In the genomic region with DNA sequence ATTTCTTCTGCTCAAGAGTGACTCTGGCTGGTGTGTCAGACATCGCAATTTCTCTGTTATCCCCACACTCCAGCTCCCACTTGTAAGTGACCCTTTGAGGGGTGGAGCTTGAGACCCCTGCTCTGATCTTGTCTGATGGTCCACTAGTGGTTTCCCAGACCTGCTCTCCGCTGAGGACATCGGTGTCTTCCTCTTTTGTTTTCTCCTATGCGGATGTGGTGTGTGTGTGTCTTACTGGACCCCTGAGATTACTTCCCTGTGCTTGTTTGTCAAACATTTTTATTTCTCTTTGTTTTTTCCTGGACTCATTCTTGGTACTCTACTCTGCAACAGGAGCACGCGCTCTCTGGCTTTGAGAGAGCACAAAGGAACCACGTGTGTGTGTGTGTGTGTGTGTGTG, we compare ENCODE assay signal across 15 mouse cellular contexts.
"Had no signal": no experiment of that assay in that cellular context is flagged by ENCODE, and none has a peak within 500 bp of the region (broad histone marks: within the 10 kb centered on the region; RNA-seq: fewer than 3 reads in every experiment).

No protein-coding gene starts in this region.

- H3K27ac ChIP-seq: kidney, postnatal 0 days; limb, embryonic 13.5 days; liver, embryonic 14.5 days; midbrain, embryonic 15.5 days; neural tube, embryonic 13.5 days had no signal

- H3K27me3 ChIP-seq: limb, embryonic 13.5 days; midbrain, embryonic 15.5 days; neural tube, embryonic 13.5 days had no signal

- ATAC-seq: intestine, postnatal 0 days; lung, postnatal 0 days; midbrain, embryonic 15.5 days had no signal

- H3K4me1 ChIP-seq: limb, embryonic 13.5 days; midbrain, embryonic 15.5 days; neural tube, embryonic 13.5 days had no signal

- H3K9me3 ChIP-seq: limb, embryonic 13.5 days; midbrain, embryonic 15.5 days; neural tube, embryonic 13.5 days had no signal

- DNase-seq: kidney, adult 9 months; kidney, postnatal 36 days; layer of hippocampus, adult 9-11 months; left cerebral cortex, postnatal 4 days; lung, adult 2 months; lung, postnatal 4 days; right cerebral cortex, postnatal 14 days; thymus, postnatal 36 days had no signal

- H3K9ac ChIP-seq: limb, embryonic 13.5 days; liver, embryonic 14.5 days; midbrain, embryonic 15.5 days; neural tube, embryonic 13.5 days had no signal

- H3K4me3 ChIP-seq: limb, embryonic 13.5 days; midbrain, embryonic 15.5 days; neural tube, embryonic 13.5 days had no signal

- H3K4me2 ChIP-seq: limb, embryonic 13.5 days; midbrain, embryonic 15.5 days; neural tube, embryonic 13.5 days had no signal

- H3K36me3 ChIP-seq: limb, embryonic 13.5 days; midbrain, embryonic 15.5 days; neural tube, embryonic 13.5 days had no signal
